Mouse (Mus musculus) neural tube, embryonic 14.5 days (tissue): ENCODE measurements at regions not wholly inside any gene's neighbourhood (a gene's known extent, or its start where the extent isn't known, plus 50 kb on each side); places are given as distances from the start of the nearest gene placed in this dataset.
A peak's percentile ranks its signal among the peaks of the same experiment; 100 is the strongest.

Experiments
- ATAC-seq: fragments of 200-750 bp; cut with Nextera tagmentation; 2 replicates; pipeline ENCODE4 v1.8.0; 2017; ENCODE audit warnings: low read depth, mild to moderate bottlenecking, moderate TSS enrichment, moderate library complexity
- H3K27ac ChIP-seq: fragments of 300-500 bp; sonication (generic); 2 replicates; pipeline ENCODE4 v1.5.1; 2014; ENCODE audit warnings: low read depth, mild to moderate bottlenecking, control low read depth, low read length, moderate library complexity, mixed read lengths
- H3K27me3 ChIP-seq: fragments of 300-500 bp; sonication (generic); 2 replicates; pipeline ENCODE4 v1.6.1; 2014; ENCODE audit warnings: low read length; ENCODE audit not compliant: control insufficient read depth, insufficient read depth
- H3K36me3 ChIP-seq: fragments of 300-500 bp; sonication (generic); 2 replicates; pipeline ENCODE4 v1.6.1; 2014; ENCODE audit warnings: low read length, mixed read lengths; ENCODE audit not compliant: control insufficient read depth, insufficient read depth
- H3K4me1 ChIP-seq: fragments of 300-500 bp; sonication (generic); 2 replicates; pipeline ENCODE4 v1.6.1; 2014; ENCODE audit warnings: low read length; ENCODE audit not compliant: control insufficient read depth, insufficient read depth
- H3K4me2 ChIP-seq: fragments of 300-500 bp; sonication (generic); 2 replicates; pipeline ENCODE4 v1.6.1; 2014; ENCODE audit warnings: mild to moderate bottlenecking, low read depth, low read length, control low read depth
- H3K4me3 ChIP-seq: fragments of 300-500 bp; sonication (generic); 2 replicates; pipeline ENCODE4 v1.5.1; 2014; ENCODE audit warnings: low read depth, low read length, control low read depth, mixed read lengths
- H3K9ac ChIP-seq: fragments of 300-500 bp; sonication (generic); replicated peaks from 2 replicates; pipeline ENCODE4 v1.6.1; 2014; ENCODE audit warnings: low read depth, mild to moderate bottlenecking, control low read depth, low read length, mixed read lengths
- H3K9me3 ChIP-seq: fragments of 300-500 bp; sonication (generic); 2 replicates; pipeline ENCODE4 v1.6.1; 2016; ENCODE audit warnings: low read length; ENCODE audit not compliant: control insufficient read depth
- WGBS: fragments of 180-500 bp; shearing (Covaris S2); extraction: QIAGEN DNeasy Blood & Tissue Kit; methylation state at CpG from one replicate; pipeline ENCODE4 v1.1.7; 2014; 5-methylcytosine and 5-hydroxymethylcytosine counted together

DNA sequence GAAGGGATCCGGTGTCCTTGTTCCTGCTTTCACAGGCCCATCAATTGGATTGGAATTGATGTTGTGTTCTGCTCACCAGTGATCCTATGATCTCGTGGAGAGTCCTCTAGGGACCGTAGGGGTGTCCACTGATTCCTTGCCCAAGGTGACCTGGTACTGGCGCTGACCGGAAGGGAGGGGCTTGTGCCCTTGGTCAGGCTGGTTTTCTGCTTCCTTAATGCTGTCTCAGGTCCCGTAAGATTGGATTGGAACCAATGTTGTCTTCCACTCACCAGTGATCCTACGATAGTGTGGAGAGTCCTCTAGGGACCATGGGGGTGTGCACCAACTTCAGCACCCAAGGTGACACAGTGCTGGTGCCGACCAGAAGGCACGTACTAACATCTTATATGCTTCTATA lies 324.9 kb upstream of the Ptchd4 start:
- no peaks in the 10 kb centered on the region for H3K36me3 ChIP-seq
- no peaks in the 10 kb centered on the region for H3K27me3 ChIP-seq
- 95% methylated on average over 9 of the region's 9 CpGs for WGBS
- no peaks in the 10 kb centered on the region for H3K4me1 ChIP-seq
- ATAC-seq: no peak
- H3K9ac ChIP-seq: no peak overlapping the region
- no peak overlapping the region for H3K4me3 ChIP-seq
- no peak overlapping the region for H3K27ac ChIP-seq
- no peak overlapping the region for H3K4me2 ChIP-seq
- no peaks in the 10 kb centered on the region for H3K9me3 ChIP-seq

DNA sequence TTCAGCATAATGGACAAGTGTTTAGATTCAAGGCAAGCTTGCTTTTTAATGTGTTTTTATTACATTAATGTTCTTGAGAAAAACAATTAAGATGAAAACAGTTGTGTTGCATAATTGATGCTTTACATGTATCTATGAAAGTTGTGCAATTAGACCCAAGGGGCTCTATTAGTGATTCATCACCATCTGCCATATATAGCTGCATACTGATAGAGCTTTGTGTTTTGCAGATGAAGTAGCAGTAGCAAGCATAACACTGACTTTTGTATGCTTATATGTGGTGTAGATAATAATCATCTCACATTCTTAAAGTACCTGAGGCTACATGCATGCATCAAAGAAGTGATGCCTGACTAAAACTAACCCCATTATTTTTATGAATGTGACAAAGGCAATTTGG lies 307.3 kb upstream of the Ptchd4 start:
- ATAC-seq: peak; percentile 74
- no peak overlapping the region for H3K27ac ChIP-seq

DNA sequence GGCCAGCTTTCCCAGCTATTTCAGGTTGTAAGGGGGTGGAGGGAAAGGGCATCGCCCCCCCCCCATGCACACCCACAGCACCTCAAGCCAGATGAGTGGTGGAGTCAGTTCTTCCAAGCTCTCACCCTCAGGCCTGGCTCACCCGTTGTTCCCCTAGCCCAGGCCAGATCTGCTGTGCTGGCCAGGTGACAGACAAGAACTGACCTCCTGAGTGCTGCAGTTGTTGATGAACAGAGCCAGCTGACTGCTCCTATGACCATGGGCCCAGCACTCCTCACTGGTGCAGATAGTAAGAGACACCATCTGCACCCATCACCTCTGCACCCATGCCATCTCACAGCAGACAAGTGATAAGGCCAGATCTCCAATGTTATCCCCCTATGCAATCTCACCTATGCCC lies 291.5 kb upstream of the Ptchd4 start:
- Histone ChIP-seq H3K4me2 (no peak overlapping the region), H3K36me3 (no peaks in the 10 kb centered on the region), H3K27me3 (no peaks in the 10 kb centered on the region), H3K9me3 (no peaks in the 10 kb centered on the region), H3K4me3 (no peak overlapping the region), H3K4me1 (no peaks in the 10 kb centered on the region), H3K9ac (no peak overlapping the region), H3K27ac (no peak overlapping the region)
- 83% methylated on average over 2 of the region's 2 CpGs for WGBS
- no peak for ATAC-seq

More for the DNA sequence above, 307.3 kb upstream of the Ptchd4 start:
- H3K36me3 ChIP-seq: no peaks in the 10 kb centered on the region
- H3K4me1 ChIP-seq: no peaks in the 10 kb centered on the region
- H3K27me3 ChIP-seq: no peaks in the 10 kb centered on the region
- H3K4me3 ChIP-seq: no peak overlapping the region
- H3K9ac ChIP-seq: no peak overlapping the region
- H3K9me3 ChIP-seq: no peaks in the 10 kb centered on the region
- no peak overlapping the region for H3K4me2 ChIP-seq

DNA sequence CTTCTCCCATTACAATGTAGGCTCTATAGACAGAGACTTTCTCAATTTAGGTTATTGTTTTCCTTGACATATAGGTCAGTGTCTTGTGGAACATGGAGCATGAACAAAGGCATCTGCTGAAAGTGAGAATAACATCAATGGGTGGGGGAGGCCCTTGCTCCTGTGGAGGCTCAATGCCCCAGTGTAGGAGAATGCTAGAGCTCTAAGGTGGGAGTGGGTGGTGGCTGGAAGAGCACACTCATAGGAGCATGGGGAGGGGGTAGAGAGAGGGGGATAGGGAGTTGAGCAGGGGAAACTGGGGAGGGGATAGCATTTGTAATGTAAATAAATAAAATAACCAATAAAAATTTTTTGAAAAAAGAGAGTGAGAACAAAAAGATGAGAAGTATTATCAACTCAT lies 288.5 kb upstream of the Ptchd4 start:
- no peak for ATAC-seq
- H3K36me3 ChIP-seq: no peaks in the 10 kb centered on the region
- H3K9me3 ChIP-seq: no peaks in the 10 kb centered on the region
- H3K4me3 ChIP-seq: no peak overlapping the region
- no peak overlapping the region for H3K27ac ChIP-seq
- no peak overlapping the region for H3K9ac ChIP-seq
- H3K27me3 ChIP-seq: no peaks in the 10 kb centered on the region
- no peaks in the 10 kb centered on the region for H3K4me1 ChIP-seq
- H3K4me2 ChIP-seq: no peak overlapping the region

DNA sequence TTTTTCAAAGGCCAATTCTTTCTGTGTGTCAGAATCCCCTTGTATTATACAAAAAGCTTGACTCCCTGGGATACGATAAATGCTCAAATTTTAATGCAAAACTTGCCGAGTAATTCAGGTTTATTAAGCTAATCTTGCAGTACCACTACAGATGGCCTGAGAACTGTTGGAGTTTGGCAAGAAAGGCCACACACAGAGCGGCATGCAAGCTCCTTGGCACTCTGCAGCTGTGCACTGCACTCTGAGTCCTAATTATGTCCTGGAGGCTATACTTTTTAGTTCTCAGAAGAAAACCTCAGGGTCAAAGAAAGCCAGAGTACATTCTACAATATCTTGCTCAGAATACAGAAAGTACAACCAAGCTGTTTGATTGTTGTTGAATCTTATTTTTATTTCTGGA lies 286.3 kb upstream of the Ptchd4 start:
- Histone ChIP-seq H3K4me2 (no peak overlapping the region), H3K36me3 (no peaks in the 10 kb centered on the region), H3K27me3 (no peaks in the 10 kb centered on the region), H3K9ac (no peak overlapping the region), H3K4me1 (no peaks in the 10 kb centered on the region), H3K4me3 (no peak overlapping the region), H3K27ac (no peak overlapping the region), H3K9me3 (no peaks in the 10 kb centered on the region)
- no peak for ATAC-seq
- 70% methylated on average over 3 of the region's 3 CpGs for WGBS

DNA sequence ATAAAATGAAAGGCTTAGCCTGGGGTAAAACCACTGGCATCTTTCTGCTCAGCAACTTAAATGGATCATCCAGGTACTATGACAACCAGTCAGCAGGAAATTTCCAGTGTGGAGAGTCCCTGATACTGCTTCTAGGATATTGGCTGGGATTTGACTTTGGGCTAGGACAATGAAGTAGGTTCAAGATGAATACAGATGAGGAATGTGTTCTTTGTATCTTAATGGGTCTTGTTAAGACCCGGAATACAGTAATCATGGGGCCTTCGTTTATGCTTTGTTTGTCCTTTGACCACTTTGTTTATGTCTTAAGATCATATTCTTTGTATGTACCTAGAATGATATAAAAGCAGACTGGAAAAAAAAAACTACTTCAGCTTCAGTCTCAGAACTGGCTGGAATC lies 278.7 kb upstream of the Ptchd4 start:
- no peaks in the 10 kb centered on the region for H3K36me3 ChIP-seq
- H3K27ac ChIP-seq: no peak overlapping the region
- no peak overlapping the region for H3K4me2 ChIP-seq
- 88% methylated on average over 2 of the region's 2 CpGs for WGBS
- H3K4me1 ChIP-seq: no peaks in the 10 kb centered on the region
- ATAC-seq: no peak
- H3K4me3 ChIP-seq: no peak overlapping the region
- H3K9me3 ChIP-seq: no peaks in the 10 kb centered on the region
- H3K27me3 ChIP-seq: no peaks in the 10 kb centered on the region
- H3K9ac ChIP-seq: no peak overlapping the region

DNA sequence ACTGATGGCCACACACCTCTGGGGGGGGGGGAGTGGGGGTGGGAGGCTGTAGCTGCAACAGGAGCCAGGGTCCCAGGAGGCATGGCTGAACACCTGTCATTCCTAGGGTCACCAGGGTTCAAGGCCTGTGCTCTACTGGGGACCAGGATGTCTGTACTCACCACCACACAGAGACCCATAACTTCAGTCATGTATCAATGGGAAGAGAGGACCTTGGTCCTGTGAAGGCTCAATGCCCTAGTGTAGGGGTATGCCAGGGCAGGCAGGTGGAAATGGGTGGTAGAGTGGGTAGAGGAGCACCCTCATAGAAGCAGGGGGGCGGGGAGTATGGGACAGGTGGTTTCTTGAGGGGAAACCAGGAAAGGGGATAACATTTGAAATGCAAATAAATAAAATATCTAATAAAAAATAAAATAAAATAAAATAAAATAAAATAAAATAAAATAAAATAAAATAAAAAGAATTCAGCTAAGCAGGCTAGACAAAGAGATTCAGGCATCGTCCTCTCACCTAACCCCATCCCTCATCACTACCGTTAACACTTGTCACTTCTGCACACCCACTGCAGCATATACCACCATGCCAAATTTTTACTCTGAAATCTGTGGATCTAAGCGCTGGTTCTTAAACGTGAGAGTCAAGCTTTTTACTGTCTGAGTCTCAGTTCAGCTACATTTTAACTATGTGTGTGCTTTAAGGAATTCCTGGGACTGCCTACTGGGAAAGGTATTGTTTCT lies 265.8 kb upstream of the Ptchd4 start:
- Histone ChIP-seq H3K36me3 (no peaks in the 10 kb centered on the region), H3K4me2 (no peak overlapping the region), H3K4me3 (no peak overlapping the region), H3K27me3 (no peaks in the 10 kb centered on the region), H3K9ac (no peak overlapping the region), H3K4me1 (no peaks in the 10 kb centered on the region), H3K27ac (no peak overlapping the region), H3K9me3 (no peaks in the 10 kb centered on the region)
- WGBS: 85% methylated on average over 5 of the region's 5 CpGs
- no peak for ATAC-seq

DNA sequence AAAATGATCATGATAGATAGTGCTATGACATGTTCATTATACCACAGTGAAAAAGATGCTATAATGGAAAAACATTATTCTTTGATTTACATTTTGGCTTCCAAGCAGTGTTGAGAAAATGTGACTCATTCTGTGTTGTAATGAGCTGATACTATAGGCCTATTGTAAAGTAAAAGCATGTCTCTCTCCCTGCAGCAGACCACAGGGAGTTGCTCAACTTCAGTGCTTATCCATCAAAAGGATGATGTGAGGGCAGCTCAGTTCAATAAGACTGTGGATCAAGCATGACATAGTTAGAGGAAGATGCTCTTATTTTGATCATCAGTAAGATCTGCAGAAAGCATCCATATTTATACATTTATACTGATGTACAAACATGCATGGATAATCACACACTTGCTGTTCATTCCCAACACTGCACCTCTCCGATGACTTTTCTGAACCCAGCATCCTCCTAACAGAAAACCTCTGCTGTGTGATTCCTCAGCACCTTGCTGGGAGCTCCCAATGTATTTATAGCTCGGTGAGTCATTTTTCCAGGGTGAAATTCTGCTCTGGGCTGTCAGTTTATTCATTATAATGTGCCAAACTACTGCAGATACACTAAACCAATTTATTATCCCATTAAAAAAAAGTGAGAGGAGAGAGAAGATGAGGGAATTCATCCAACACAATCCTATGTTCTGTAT lies 224.8 kb upstream of the Ptchd4 start:
- WGBS: 72% methylated on average over 2 of the region's 2 CpGs
- Histone ChIP-seq H3K27ac (no peak overlapping the region), H3K4me2 (no peak overlapping the region), H3K4me1 (no peaks in the 10 kb centered on the region), H3K9ac (no peak overlapping the region), H3K4me3 (no peak overlapping the region), H3K9me3 (no peaks in the 10 kb centered on the region), H3K36me3 (no peaks in the 10 kb centered on the region), H3K27me3 (no peaks in the 10 kb centered on the region)
- ATAC-seq: peak; percentile 21

DNA sequence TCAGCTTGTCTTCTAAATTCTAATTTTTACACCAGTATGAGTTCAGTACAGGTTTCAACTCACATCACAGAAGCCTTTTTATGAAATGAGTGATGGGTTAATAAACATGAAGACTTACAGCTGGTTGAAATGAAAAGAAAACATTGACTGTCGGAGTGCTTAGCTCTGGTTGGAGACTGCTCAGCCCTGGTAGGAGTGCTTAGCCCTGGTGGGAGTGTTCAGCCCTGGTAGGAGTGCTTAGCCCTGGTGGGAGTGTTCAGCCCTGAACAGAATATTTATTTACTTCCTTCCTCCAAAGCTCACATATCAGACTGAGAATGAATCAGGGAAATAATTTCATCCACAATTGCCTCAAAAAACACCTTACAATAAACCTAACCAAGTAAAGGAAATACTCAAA lies 202.1 kb upstream of the Ptchd4 start:
- no peak overlapping the region for H3K4me3 ChIP-seq
- 89% methylated on average over 1 of the region's 1 CpGs for WGBS
- H3K27me3 ChIP-seq: no peaks in the 10 kb centered on the region
- H3K36me3 ChIP-seq: no peaks in the 10 kb centered on the region
- H3K4me2 ChIP-seq: no peak overlapping the region
- no peaks in the 10 kb centered on the region for H3K4me1 ChIP-seq
- no peak for ATAC-seq
- H3K9ac ChIP-seq: no peak overlapping the region
- no peak overlapping the region for H3K27ac ChIP-seq
- H3K9me3 ChIP-seq: no peaks in the 10 kb centered on the region
